Mouse (Mus musculus): Measurements from ENCODE around the gene Ywhaq. TPM values are rescaled to one million over a fixed set of nuclear protein-coding genes. Genes with fewer than 3 reads are reported as not detected.

Ywhaq gene
- polyA plus RNA-seq, 1 experiment from 2014 or later, result 857 TPM

GRCm38 (mm10) chr12:21439428-21439827, 22.0 kb upstream of the Ywhaq start:
- no peaks in the 10 kb centered on the region for H3K9me3 ChIP-seq (ENCODE audit: control insufficient read depth, low read length)
- 73% methylated on average over 9 of the region's 9 CpGs for WGBS
- ATAC-seq (ENCODE audit: low FRiP score, low TSS enrichment), result no peak
- H3K27me3 ChIP-seq (ENCODE audit: control insufficient read depth, insufficient read depth, low read length), result no peaks in the 10 kb centered on the region
- no peak overlapping the region for H3K9ac ChIP-seq (ENCODE audit: low read depth, low read length)
- H3K4me3 ChIP-seq (ENCODE audit: low read length), result no peak overlapping the region
- H3K36me3 ChIP-seq (ENCODE audit: control insufficient read depth, insufficient read depth, low read length), result no peaks in the 10 kb centered on the region
- H3K4me1 ChIP-seq (ENCODE audit: control insufficient read depth, insufficient read depth, low read length), result 0 out of 2 replicates have a peak, but pooled peaks cover 3% of the 10 kb centered on the region
- H3K4me2 ChIP-seq (replicated peaks; ENCODE audit: low read depth, low read length), result no peak overlapping the region
- H3K27ac ChIP-seq (ENCODE audit: low read depth, low read length), result no peak overlapping the region

GRCm38 (mm10) chr12:21438750-21439394, 21.4 kb upstream of the Ywhaq start:
- 49% methylated on average over 4 of the region's 4 CpGs for WGBS
- no peak overlapping the region for H3K9ac ChIP-seq (ENCODE audit: low read depth, low read length)
- no peaks in the 10 kb centered on the region for H3K9me3 ChIP-seq (ENCODE audit: control insufficient read depth, low read length)
- 0 out of 2 replicates have a peak, but pooled peaks cover 3% of the 10 kb centered on the region for H3K4me1 ChIP-seq (ENCODE audit: control insufficient read depth, insufficient read depth, low read length)
- no peak overlapping the region for H3K4me2 ChIP-seq (replicated peaks; ENCODE audit: low read depth, low read length)
- no peak overlapping the region for H3K4me3 ChIP-seq (ENCODE audit: low read length)
- H3K36me3 ChIP-seq (ENCODE audit: control insufficient read depth, insufficient read depth, low read length), result no peaks in the 10 kb centered on the region
- H3K27me3 ChIP-seq (ENCODE audit: control insufficient read depth, insufficient read depth, low read length), result no peaks in the 10 kb centered on the region
- ATAC-seq (ENCODE audit: low FRiP score, low TSS enrichment), result peak; percentile 53; the same call in 1 of the 2 replicates
- no peak overlapping the region for H3K27ac ChIP-seq (ENCODE audit: low read depth, low read length)

- H3K27ac ChIP-seq (ENCODE audit: low read depth, low read length), result no peak overlapping the region
- no peak for ATAC-seq (ENCODE audit: low FRiP score, low TSS enrichment)
- no peak overlapping the region for H3K4me2 ChIP-seq (replicated peaks; ENCODE audit: low read depth, low read length)
- H3K27me3 ChIP-seq (ENCODE audit: control insufficient read depth, insufficient read depth, low read length), result no peaks in the 10 kb centered on the region
- no peaks in the 10 kb centered on the region for H3K36me3 ChIP-seq (ENCODE audit: control insufficient read depth, insufficient read depth, low read length)
- H3K4me3 ChIP-seq (ENCODE audit: low read length), result no peak overlapping the region
- H3K9ac ChIP-seq (ENCODE audit: low read depth, low read length), result no peak overlapping the region
- WGBS, result 89% methylated on average over 3 of the region's 3 CpGs
- no peaks in the 10 kb centered on the region for H3K9me3 ChIP-seq (ENCODE audit: control insufficient read depth, low read length)
- H3K4me1 ChIP-seq (ENCODE audit: control insufficient read depth, insufficient read depth, low read length), result 0 out of 2 replicates have a peak, but pooled peaks cover 3% of the 10 kb centered on the region
Observed at GRCm38 (mm10) chr12:21438294-21438693, 20.9 kb upstream of the Ywhaq start.

DNA sequence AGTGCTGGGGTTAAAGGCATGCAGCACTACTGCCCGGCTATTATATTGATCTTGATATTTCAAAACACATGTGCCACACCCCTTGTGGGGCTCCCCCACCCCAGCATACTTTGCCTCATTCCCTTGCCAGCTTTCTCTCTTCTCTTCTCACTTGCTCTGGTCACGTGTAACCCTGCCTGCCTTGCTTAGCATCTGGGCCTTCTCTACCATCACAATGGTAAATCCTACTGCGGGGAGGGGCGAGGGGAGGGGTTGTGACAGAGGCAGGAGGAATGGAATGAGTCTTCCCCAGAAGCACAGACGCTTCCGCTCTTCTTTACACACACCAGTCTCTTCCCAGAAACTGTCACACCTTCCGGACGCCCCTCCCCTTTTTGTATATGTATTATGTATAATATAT, 14.5 kb upstream of the Ywhaq start:
- no peaks in the 10 kb centered on the region for H3K9me3 ChIP-seq (ENCODE audit: control insufficient read depth, low read length)
- H3K4me3 ChIP-seq (ENCODE audit: low read length), result no peak overlapping the region
- no peak overlapping the region for H3K4me2 ChIP-seq (replicated peaks; ENCODE audit: low read depth, low read length)
- H3K27ac ChIP-seq (ENCODE audit: low read depth, low read length), result no peak overlapping the region
- H3K36me3 ChIP-seq (ENCODE audit: control insufficient read depth, insufficient read depth, low read length), result no peaks in the 10 kb centered on the region
- no peaks in the 10 kb centered on the region for H3K27me3 ChIP-seq (ENCODE audit: control insufficient read depth, insufficient read depth, low read length)
- H3K4me1 ChIP-seq (ENCODE audit: control insufficient read depth, insufficient read depth, low read length), result 0 out of 2 replicates have a peak, but pooled peaks cover 3% of the 10 kb centered on the region
- 69% methylated on average over 8 of the region's 8 CpGs for WGBS
- H3K9ac ChIP-seq (ENCODE audit: low read depth, low read length), result no peak overlapping the region
- no peak for ATAC-seq (ENCODE audit: low FRiP score, low TSS enrichment)

DNA sequence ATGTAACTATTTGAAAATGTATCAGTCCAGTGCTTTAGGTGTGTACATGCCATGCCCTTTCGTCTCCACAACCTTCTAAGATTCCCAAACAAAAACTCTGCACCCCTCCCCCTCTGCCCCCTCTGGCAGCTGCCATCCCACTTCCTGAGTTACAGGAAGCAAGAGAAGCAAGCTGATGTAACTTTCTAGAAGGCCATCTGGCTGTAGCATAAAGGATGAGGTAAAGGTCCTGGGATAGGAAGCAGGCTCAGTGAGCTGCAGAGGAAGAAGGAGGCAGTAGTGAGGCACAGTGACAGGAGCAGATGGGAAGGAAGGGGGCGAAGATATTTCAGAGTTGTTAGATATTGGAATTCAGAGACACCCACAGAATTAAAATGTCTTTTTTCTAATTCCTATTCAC, 13.6 kb upstream of the Ywhaq start:
- H3K27ac ChIP-seq (ENCODE audit: low read depth, low read length), result no peak overlapping the region
- no peak overlapping the region for H3K4me3 ChIP-seq (ENCODE audit: low read length)
- 53% methylated on average over 2 of the region's 2 CpGs for WGBS
- no peaks in the 10 kb centered on the region for H3K27me3 ChIP-seq (ENCODE audit: control insufficient read depth, insufficient read depth, low read length)
- H3K4me2 ChIP-seq (replicated peaks; ENCODE audit: low read depth, low read length), result no peak overlapping the region
- no peak for ATAC-seq (ENCODE audit: low FRiP score, low TSS enrichment)
- no peaks in the 10 kb centered on the region for H3K36me3 ChIP-seq (ENCODE audit: control insufficient read depth, insufficient read depth, low read length)
- H3K4me1 ChIP-seq (ENCODE audit: control insufficient read depth, insufficient read depth, low read length), result peaks cover 10% of the 10 kb centered on the region; the same call in 1 of the 2 replicates
- H3K9me3 ChIP-seq (ENCODE audit: control insufficient read depth, low read length), result no peaks in the 10 kb centered on the region
- no peak overlapping the region for H3K9ac ChIP-seq (ENCODE audit: low read depth, low read length)

- Histone ChIP-seq H3K4me2 (replicated peaks; ENCODE audit: low read depth, low read length) (no peak overlapping the region), H3K4me3 (ENCODE audit: low read length) (no peak overlapping the region), H3K36me3 (ENCODE audit: control insufficient read depth, insufficient read depth, low read length) (no peaks in the 10 kb centered on the region), H3K4me1 (ENCODE audit: control insufficient read depth, insufficient read depth, low read length) (peaks cover 18% of the 10 kb centered on the region; the same call in 1 of the 2 replicates), H3K9ac (ENCODE audit: low read depth, low read length) (no peak overlapping the region), H3K27me3 (ENCODE audit: control insufficient read depth, insufficient read depth, low read length) (no peaks in the 10 kb centered on the region), H3K27ac (ENCODE audit: low read depth, low read length) (no peak overlapping the region), H3K9me3 (ENCODE audit: control insufficient read depth, low read length) (no peaks in the 10 kb centered on the region)
- ATAC-seq (ENCODE audit: low FRiP score, low TSS enrichment), result no peak
- 64% methylated on average over 4 of the region's 4 CpGs for WGBS
Observed at GRCm38 (mm10) chr12:21430140-21430539, 12.7 kb upstream of the Ywhaq start.

- H3K4me1 ChIP-seq (ENCODE audit: control insufficient read depth, insufficient read depth, low read length), result peaks cover 28% of the 10 kb centered on the region; the same call in 1 of the 2 replicates
- ATAC-seq (ENCODE audit: low FRiP score, low TSS enrichment), result no peak
- H3K27me3 ChIP-seq (ENCODE audit: control insufficient read depth, insufficient read depth, low read length), result no peaks in the 10 kb centered on the region
- no peaks in the 10 kb centered on the region for H3K9me3 ChIP-seq (ENCODE audit: control insufficient read depth, low read length)
- H3K4me2 ChIP-seq (replicated peaks; ENCODE audit: low read depth, low read length), result no peak overlapping the region
- H3K4me3 ChIP-seq (ENCODE audit: low read length), result no peak overlapping the region
- 77% methylated on average over 1 of the region's 1 CpGs for WGBS
- no peak overlapping the region for H3K9ac ChIP-seq (ENCODE audit: low read depth, low read length)
- no peaks in the 10 kb centered on the region for H3K36me3 ChIP-seq (ENCODE audit: control insufficient read depth, insufficient read depth, low read length)
- no peak overlapping the region for H3K27ac ChIP-seq (ENCODE audit: low read depth, low read length)
Observed at GRCm38 (mm10) chr12:21429021-21429420, 11.6 kb upstream of the Ywhaq start.

GRCm38 (mm10) chr12:21426065-21426940, 8.9 kb upstream of the Ywhaq start:
- 11% methylated on average over 16 of the region's 16 CpGs for WGBS
- Histone ChIP-seq H3K9me3 (ENCODE audit: control insufficient read depth, low read length) (no peaks in the 10 kb centered on the region), H3K4me3 (ENCODE audit: low read length) (peak overlapping the region; percentile 23; the same call in 1 of the 2 replicates), H3K9ac (ENCODE audit: low read depth, low read length) (peak overlapping the region; percentile 40; the same call in 1 of the 2 replicates), H3K27me3 (ENCODE audit: control insufficient read depth, insufficient read depth, low read length) (no peaks in the 10 kb centered on the region), H3K36me3 (ENCODE audit: control insufficient read depth, insufficient read depth, low read length) (no peaks in the 10 kb centered on the region), H3K4me1 (ENCODE audit: control insufficient read depth, insufficient read depth, low read length) (peaks cover 28% of the 10 kb centered on the region; the same call in 1 of the 2 replicates), H3K4me2 (replicated peaks; ENCODE audit: low read depth, low read length) (peak overlapping the region; percentile 41), H3K27ac (ENCODE audit: low read depth, low read length) (peak overlapping the region; percentile 86)
- ATAC-seq (ENCODE audit: low FRiP score, low TSS enrichment), result peak; percentile 84

DNA sequence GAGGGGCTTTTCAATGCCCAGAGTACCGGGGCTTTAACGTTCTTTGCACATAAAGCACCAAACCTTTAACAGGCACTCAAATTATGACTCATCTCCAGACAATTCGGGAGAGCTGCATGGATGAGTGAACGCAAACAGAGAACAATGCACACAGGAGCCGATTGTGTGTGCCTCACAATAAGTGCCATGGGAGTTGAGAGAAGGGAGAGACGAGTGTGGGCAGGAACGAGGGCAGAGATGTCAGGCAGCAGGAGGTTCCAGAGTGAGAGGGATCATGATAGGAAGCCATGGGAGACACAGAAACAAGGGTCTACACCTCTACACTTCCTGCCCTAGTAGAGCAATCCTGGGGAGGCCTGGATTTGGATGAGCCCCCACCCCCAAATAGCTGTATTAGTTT, 7.2 kb upstream of the Ywhaq start:
- Histone ChIP-seq H3K27ac (ENCODE audit: low read depth, low read length) (peak overlapping the region; percentile 86; the same call in 1 of the 2 replicates), H3K4me2 (replicated peaks; ENCODE audit: low read depth, low read length) (no peak overlapping the region), H3K9me3 (ENCODE audit: control insufficient read depth, low read length) (no peaks in the 10 kb centered on the region), H3K4me3 (ENCODE audit: low read length) (no peak overlapping the region), H3K27me3 (ENCODE audit: control insufficient read depth, insufficient read depth, low read length) (no peaks in the 10 kb centered on the region), H3K9ac (ENCODE audit: low read depth, low read length) (no peak overlapping the region), H3K36me3 (ENCODE audit: control insufficient read depth, insufficient read depth, low read length) (no peaks in the 10 kb centered on the region), H3K4me1 (ENCODE audit: control insufficient read depth, insufficient read depth, low read length) (peaks cover 28% of the 10 kb centered on the region; the same call in 1 of the 2 replicates)
- no peak for ATAC-seq (ENCODE audit: low FRiP score, low TSS enrichment)
- WGBS, result 31% methylated on average over 7 of the region's 7 CpGs
